Mouse (Mus musculus) liver, adult 2 months (tissue): ENCODE results near the gene Tbc1d5.

ENCODE experiments used
- CTCF ChIP-seq: fragments of 200-500 bp; IDR thresholded peaks from 2 replicates; pipeline ENCODE4 v1.5.1; 2011; ENCODE audit warnings: low read depth, low read length, control low read depth
- POLR2A ChIP-seq: fragments of 200-500 bp; IDR thresholded peaks from 2 replicates; pipeline ENCODE4 v1.6.1; 2011; ENCODE audit warnings: low read length, control low read depth; ENCODE audit not compliant: insufficient read depth; ENCODE audit errors: extremely low read depth

DNA sequence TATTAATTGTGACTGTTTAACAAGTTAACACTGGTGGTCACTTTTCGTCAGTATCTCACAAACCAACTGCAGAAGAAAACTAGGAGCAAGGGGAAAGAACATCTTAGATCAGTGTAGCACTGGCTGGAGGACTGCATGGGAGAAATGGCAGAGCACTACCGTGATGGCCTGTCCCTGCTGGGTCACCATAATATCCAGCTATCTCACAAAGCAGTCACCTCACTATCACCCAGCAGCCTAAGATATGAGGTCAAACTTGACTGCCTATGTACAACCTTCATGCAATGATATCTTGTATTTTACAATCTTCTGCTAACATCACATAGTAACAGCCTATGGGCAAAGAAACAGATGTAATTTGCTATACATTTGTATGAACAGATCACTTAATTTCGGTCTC is 274.7 kb downstream of the Tbc1d5 start:
- TF ChIP-seq CTCF (no peak), POLR2A (no peak)
